Comparison of ENCODE assay signal across 8 mouse cellular contexts in genomic region chrX:152232781-152233763, GRCm38 (mm10). TPM values are rescaled to one million over a fixed set of nuclear protein-coding genes. Genes with fewer than 3 reads are reported as not detected.
DNase-seq lines count a peak whose midpoint lies in the region; ATAC-seq lines count a peak whose summit lies in the region.

Gene Kdm5c (plus strand): TSS chrX:152233020.

- H3K27ac ChIP-seq in heart, embryonic 14.5 days (replicated peaks in 1 of 2; ENCODE audit: control insufficient read depth in 1 of 2, insufficient read depth in 1 of 2, low read depth in 2 of 2, low read length in 2 of 2), result peak within 1 kb of the TSS; percentile 74 to 88
- H3K27ac ChIP-seq in liver, embryonic 13.5 days, result peak within 1 kb of the TSS; percentile 82
- peak within 1 kb of the TSS; percentile 71 for H3K27ac ChIP-seq in stomach, embryonic 16.5 days (ENCODE audit: low read length)

- DNase-seq in c-Kit-negative CD71-positive TER-119-positive erythroid progenitor cells, embryonic 14.5 days (ENCODE audit: low read depth, low spot score), result peak; percentile 98
- peak; percentile 93 for DNase-seq in fibroblast of lung, adult 2 months (ENCODE audit: low read depth)
- peak; percentile 97 for DNase-seq in kidney, postnatal 14 days
- peak; percentile 94 for DNase-seq in liver, embryonic 13.5 days
- DNase-seq in neural tube, embryonic 10.5 days (ENCODE audit: extremely low spot score, low spot score), result peak; percentile 91

- ATAC-seq in CD4-positive, CD25-positive, alpha-beta regulatory T cell, adult 4 months, result peak; percentile 95
- ATAC-seq in heart, embryonic 14.5 days (ENCODE audit: insufficient number of reproducible peaks, insufficient read depth, low FRiP score, low read depth), result peak; percentile 98
- ATAC-seq in liver, embryonic 13.5 days (ENCODE audit: low read depth), result peak; percentile 98
- ATAC-seq in stomach, embryonic 16.5 days (ENCODE audit: insufficient read depth, low FRiP score), result peak; percentile 99

- no peaks in the 10 kb centered on the region for H3K9me3 ChIP-seq in heart, embryonic 14.5 days (ENCODE audit: control insufficient read depth, low read length)
- no peaks in the 10 kb centered on the region for H3K9me3 ChIP-seq in liver, embryonic 13.5 days (replicated peaks)
- no peaks in the 10 kb centered on the region for H3K9me3 ChIP-seq in stomach, embryonic 16.5 days (replicated peaks; ENCODE audit: control insufficient read depth, low read length)

- H3K36me3 ChIP-seq in heart, embryonic 14.5 days (ENCODE audit: control insufficient read depth, insufficient read depth, low read length), result peaks cover 15% of the 10 kb centered on the region
- peaks cover 17% of the 10 kb centered on the region for H3K36me3 ChIP-seq in liver, embryonic 13.5 days
- no peaks in the 10 kb centered on the region for H3K36me3 ChIP-seq in stomach, embryonic 16.5 days (ENCODE audit: control insufficient read depth, insufficient read depth, low read length)

- peak within 1 kb of the TSS; percentile 91 to 94 for H3K4me3 ChIP-seq in heart, embryonic 14.5 days (ENCODE audit: control insufficient read depth in 1 of 2, insufficient read depth in 1 of 2, low read depth in 1 of 2, low read length in 2 of 2)
- H3K4me3 ChIP-seq in liver, embryonic 13.5 days (replicated peaks), result peak within 1 kb of the TSS; percentile 93
- peak within 1 kb of the TSS; percentile 92 for H3K4me3 ChIP-seq in stomach, embryonic 16.5 days (replicated peaks; ENCODE audit: low read length)

- H3K4me1 ChIP-seq in heart, embryonic 14.5 days (ENCODE audit: control insufficient read depth in 2 of 2, insufficient read depth in 2 of 2, low read length in 2 of 2), result peaks cover 4 to 12% of the 10 kb centered on the region in 2 experiments; a peak in 2 of 4 replicates
- H3K4me1 ChIP-seq in liver, embryonic 13.5 days (replicated peaks), result peaks cover 24% of the 10 kb centered on the region
- H3K4me1 ChIP-seq in stomach, embryonic 16.5 days (ENCODE audit: control insufficient read depth, insufficient read depth, low read length), result peaks cover 12% of the 10 kb centered on the region

- H3K4me2 ChIP-seq in heart, embryonic 14.5 days (ENCODE audit: low read length), result peak within 1 kb of the TSS; percentile 78
- peak within 1 kb of the TSS; percentile 75 for H3K4me2 ChIP-seq in liver, embryonic 13.5 days
- H3K4me2 ChIP-seq in stomach, embryonic 16.5 days (ENCODE audit: low read depth, low read length), result peak within 1 kb of the TSS; percentile 78

- peak within 1 kb of the TSS; percentile 95 for H3K9ac ChIP-seq in heart, embryonic 14.5 days (ENCODE audit: low read length)
- H3K9ac ChIP-seq in liver, embryonic 13.5 days, result peak within 1 kb of the TSS; percentile 93
- H3K9ac ChIP-seq in stomach, embryonic 16.5 days (ENCODE audit: low read length), result peak within 1 kb of the TSS; percentile 95

- under 1% methylated on average over 69 of the region's 69 CpGs for WGBS in heart, embryonic 14.5 days
- WGBS in liver, embryonic 13.5 days (ENCODE audit: insufficient replicate concordance), result under 1% methylated on average over 69 of the region's 69 CpGs
- under 1% methylated on average over 69 of the region's 69 CpGs for WGBS in stomach, embryonic 16.5 days

- H3K27me3 ChIP-seq in heart, embryonic 14.5 days (ENCODE audit: control insufficient read depth, insufficient read depth, low read length), result 0 out of 2 replicates have a peak, but pooled peaks cover 3% of the 10 kb centered on the region
- H3K27me3 ChIP-seq in liver, embryonic 13.5 days, result no peaks in the 10 kb centered on the region
- H3K27me3 ChIP-seq in stomach, embryonic 16.5 days (ENCODE audit: control insufficient read depth, insufficient read depth, low read length), result no peaks in the 10 kb centered on the region; the same call in 1 of the 2 replicates

RNA-seq across cellular contexts. Expression of gene Kdm5c, which starts in this region (rescaled TPM):
- 10 to 100 TPM; 30.4 to 37.7 TPM for polyA plus RNA-seq in CD4-positive, CD25-positive, alpha-beta regulatory T cell, adult 4 months (2017; shearing (Covaris generic))
- 19.9 and 31.7 TPM in 2 replicates for polyA plus RNA-seq in heart, embryonic 14.5 days (2014; fragmentation: Nextera tagmentation; extraction: Ambion mirVana)
- 18.2 and 25.7 TPM in 2 replicates for polyA plus RNA-seq in liver, embryonic 13.5 days (2015; fragmentation: Nextera tagmentation; extraction: Ambion mirVana)
- polyA plus RNA-seq in stomach, embryonic 16.5 days (2015; fragmentation: Nextera tagmentation; extraction: Ambion mirVana), result 35.3 and 47.4 TPM in 2 replicates

Comparison
In these comparisons a context has a peak if more than half of its experiments do, and no peak if none do; other contexts are left out.
1. Peak in every context shown above with its lines: DNase-seq, ATAC-seq, H3K4me3 ChIP-seq and H3K27ac ChIP-seq.